Mouse (Mus musculus) adrenal gland, postnatal 4 days (tissue): ENCODE measurements around the gene Ap5b1. TPM values are rescaled to one million over a fixed set of nuclear protein-coding genes. Genes with fewer than 3 reads are reported as not detected.

Experiments used
- DNase-seq, 2 experiments: peaks; one replicate each; pipeline ENCODE4 v3.0.0; 2021 to 2022; ENCODE audit warnings: low spot score in 2 of 2, mixed read lengths in 2 of 2
- long read RNA-seq, 2 experiments: library from polyadenylated mRNA; stranded (forward); transcript quantifications; one replicate each; pipeline ENCODE4 v2.0.0; 2021
- total RNA-seq, 2 experiments: library from RNA; stranded (reverse); gene quantifications; 2 replicates each; pipeline ENCODE4 v1.2.3; 2021

Gene Ap5b1
- total RNA-seq, result 1 to 10 TPM; 6.0 to 8.9 TPM
- long read RNA-seq, experiment 1, partial matches to known transcripts, result 0 of 5 reads
- long read RNA-seq, experiment 1, other reads (novel, unspliced or antisense), result 2 of 5 reads
- long read RNA-seq, experiment 2, partial matches to known transcripts, result 0 of 6 reads
- long read RNA-seq, experiment 2, other reads (novel, unspliced or antisense), result 3 of 6 reads

DNA sequence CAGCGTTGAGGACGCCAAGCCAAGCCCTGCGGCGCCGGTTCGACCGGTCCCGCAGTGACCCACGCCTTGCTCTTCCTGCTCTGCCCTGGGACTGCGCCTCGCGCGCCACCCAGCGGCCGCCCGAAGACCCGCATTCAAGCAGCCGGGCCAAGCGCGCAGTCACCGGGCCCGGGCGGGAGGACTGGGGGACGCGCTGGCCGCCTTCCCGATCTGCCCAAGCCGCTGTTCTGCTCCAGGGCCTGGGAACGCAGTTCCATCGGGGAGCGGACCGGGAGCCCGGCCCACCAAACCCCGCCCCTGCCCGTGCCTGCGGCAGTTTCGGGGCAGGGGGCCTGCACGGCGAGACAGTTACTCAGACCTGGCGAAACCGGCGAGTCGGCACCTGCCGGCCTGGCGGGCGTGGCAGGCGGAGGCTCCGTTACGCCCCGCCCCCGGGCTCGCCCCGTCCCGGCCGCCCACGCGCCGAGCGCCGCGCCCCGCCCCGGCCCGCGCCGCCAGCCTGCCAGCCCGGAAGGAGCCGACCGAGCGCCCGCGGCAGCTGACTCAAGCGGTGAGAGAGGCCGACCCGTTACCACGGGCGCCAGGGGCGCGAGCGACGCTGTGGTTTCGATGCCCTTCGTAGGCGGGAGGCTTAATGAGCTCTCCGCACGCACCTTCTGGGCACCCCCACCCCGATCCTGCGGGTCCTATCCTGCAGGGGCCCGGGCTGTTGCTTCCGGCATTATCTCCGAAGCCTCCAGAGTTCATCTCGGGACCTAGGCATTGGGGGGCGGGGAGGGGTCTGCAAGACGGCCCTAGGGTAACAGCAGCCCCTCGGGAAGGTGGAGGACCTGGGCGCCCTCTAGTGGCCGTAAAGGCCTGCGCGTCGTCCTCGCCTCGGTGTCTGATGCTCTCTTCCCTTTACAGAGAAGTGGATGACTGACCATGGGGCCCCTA, at the start of gene Ap5b1:
TSS of gene Ap5b1 (plus strand) at position 492 of the 936 bp plus-strand sequence.
- DNase-seq, result peak; percentile 77 to 80

DNA sequence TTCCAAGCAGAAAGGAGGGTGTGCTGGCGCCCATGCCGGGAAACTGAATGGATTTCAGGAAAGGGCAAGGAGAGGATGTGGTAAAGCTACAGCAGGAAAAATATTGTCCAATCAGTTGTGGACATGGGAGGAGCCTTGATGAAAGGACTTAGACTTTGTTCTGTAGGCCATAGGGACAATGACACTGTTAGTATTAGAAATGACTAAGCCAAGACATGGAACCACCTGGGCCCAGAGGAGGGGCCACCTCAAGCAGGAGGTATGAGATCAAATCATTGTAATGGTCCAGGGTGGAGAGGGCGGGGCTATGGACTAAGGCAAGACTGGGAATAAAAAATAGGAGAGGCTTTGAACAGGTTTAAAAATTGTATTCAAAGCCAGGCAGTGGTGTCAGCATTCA, 49.1 kb upstream of the Ap5b1 start:
- no peak for DNase-seq

DNA sequence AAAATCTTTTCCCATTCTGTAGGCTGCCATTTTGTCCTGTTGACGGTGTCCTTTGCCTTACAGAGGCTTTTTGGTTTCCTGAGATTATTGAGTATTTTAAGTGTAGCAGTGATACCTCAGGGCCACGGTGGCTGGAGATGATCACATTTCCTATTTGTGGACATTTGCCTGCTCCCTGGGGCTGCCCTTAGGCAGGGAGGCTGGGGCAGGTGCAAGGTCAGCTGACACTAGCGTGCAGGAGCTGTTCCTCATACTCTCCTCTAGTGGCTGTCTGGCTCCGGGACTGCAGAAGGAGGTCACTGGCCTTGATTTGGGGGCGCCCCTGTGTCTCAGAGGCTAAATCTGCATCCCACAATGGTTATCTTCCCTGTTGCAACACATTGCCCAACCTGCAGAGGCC, 42.6 kb upstream of the Ap5b1 start:
- DNase-seq, result no peak

DNA sequence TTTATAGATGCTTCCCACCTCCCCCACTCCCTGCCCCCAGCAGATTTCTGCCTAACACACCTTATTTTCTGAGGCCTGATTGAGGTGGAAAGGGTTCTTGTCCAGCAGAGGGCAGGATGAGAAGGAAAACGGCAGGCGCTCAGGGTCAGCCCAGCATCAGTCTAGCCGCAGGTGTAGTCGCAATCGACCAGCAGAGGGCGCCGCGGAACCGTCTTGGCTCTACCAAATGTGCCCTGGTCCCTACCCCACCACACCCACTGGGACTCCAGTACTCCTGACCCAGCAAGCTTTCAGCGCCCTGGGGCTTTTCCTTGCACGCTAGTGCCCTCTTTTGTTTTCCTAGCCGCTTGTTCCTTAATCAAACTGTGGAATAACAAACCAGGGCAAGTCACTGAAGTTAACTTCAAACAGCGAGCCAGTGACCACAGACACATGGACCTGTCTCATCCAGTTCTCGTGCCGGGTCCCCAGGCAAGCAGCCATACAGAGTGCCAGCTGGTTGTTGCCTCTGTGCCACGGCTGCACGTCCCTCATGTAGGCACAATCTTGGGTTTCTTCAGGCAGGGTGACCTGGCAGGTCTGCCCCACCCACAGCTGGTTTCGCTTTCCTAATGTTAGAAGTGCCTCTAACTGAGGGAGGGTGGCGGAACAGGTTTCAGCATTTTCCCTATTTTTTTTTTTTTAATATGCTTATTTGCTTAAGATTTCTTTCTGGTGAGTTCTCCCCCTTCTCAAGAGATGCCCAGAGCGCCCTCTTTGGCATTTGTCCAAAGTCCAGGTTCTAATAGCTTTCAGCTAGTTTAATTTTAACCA, 38.3 kb upstream of the Ap5b1 start:
- peak; percentile 95 to 97 for DNase-seq

DNA sequence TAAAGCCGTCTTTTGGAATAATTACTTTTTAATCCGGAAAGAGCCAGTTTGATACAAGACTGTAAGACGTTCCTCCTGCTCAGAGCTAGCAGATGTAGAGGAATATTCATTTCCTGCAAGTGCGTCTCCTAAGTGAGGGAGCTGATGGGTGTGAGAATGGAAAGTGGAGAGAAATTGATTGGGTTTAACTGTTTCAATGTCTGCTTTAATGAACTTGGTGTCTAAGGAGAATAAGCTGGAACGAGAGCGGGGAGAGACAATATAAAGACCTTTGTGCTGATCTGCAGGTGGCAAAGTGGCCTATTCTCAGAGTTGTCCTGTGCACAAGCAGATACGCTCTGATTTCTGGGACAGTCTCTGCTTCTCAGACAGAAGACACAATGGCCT, 37.7 kb upstream of the Ap5b1 start:
- DNase-seq, result no peak

DNA sequence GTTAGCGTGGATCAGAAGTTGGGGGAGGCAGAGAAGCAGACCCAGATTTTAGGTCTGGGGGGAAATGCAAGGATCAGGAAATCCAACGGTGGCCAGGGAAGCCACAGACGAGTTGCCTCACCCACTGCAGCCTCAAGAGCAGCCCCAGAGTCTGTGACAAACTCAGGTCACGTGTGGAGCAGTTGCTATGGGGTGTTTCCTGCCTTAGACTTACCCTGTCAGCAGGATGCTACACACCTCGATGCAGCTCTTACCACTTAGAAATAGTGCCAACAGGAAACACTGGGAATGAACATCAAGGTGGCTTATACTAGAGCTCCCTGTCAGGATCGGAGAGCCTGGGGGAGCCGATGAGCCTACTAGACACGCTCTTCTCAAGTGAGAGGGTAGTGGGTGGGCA, 35.3 kb upstream of the Ap5b1 start:
- DNase-seq, result no peak

DNA sequence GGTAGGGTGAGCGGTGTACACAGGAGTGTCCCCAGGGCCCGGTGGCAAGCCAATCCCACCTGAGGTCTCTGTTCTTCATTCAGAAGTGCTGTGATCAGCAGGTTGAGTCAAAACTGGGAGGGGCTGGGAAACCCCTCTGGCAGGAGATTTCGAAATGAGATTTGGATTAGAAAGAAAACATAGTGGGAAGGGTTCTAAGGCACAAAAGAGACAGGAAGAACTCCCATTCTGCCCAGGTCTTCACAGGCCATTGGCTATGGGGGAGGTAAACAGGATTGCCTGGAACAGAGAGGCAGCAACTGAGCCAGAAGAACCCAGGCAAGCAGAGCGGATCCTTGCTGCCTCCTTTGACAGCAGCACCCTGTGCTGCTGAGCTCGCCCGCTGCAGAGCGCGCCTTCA, 29.0 kb upstream of the Ap5b1 start:
- DNase-seq, result no peak

DNA sequence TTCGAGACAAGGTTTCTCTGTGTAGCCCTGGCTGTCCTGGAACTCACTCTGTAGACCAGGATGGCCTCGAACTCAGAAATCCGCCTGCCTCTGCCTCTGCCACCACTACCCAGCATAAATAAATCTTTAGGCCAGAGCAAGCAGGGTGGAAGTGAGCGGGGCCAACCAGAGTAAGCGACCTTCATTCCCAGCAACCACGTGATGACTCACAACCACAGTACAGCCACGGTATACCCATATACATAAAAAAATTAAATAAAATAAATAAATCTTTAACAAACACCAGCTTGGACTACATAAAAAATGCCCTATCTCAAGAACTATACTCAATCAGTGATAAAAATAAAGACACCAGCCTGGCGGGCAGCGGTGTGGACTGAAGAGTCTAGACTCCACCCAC, 24.5 kb upstream of the Ap5b1 start:
- DNase-seq, result no peak

DNA sequence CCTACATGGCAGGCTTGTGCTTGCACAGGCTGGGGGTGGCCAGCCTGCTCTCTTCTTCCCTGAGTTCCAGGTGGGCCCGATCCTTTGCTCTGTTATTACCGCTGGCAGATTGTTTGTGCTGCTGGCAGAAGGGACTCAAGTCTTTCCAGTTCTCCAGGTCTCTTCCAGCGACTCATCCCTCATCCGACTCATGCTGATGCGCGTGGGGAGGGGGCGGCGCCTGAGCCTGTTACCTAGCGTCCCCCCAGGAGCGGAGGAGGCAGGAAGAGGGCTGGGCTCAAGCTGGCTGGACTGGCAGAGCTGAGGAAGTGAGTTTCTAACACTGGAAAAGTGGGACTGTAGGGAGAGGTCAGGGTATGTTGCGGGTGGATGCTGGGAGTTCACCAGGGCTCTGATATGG, 23.8 kb upstream of the Ap5b1 start:
- DNase-seq, result no peak

DNA sequence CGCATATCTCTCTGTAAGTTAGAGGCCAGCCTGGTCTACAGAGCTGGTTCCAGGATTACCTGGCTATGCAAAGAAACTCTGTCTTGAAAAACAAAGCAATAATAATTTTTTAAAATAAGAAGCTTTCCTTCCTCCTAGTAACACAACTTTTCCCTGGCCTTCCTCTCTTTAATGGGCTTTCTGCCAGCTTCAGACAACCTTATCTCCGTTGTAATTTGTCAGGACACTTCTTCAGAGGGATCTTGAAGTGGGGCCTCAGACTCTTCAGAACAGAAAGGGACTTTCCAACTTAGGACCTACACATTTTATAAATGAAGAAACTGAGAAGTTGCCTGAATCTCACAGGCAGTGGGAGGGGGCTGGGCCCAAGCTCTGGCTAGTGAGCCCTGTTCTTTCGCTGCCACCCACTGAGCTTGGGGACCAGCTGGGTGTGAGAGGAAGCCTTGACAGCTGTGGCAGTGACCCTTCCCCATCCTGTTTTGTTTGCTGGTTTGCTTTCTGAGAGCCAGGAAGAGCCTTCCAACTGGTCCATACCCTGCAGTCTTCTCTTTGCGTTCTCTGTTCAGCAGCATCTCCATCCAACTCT, 20.3 kb upstream of the Ap5b1 start:
- DNase-seq, result no peak

DNA sequence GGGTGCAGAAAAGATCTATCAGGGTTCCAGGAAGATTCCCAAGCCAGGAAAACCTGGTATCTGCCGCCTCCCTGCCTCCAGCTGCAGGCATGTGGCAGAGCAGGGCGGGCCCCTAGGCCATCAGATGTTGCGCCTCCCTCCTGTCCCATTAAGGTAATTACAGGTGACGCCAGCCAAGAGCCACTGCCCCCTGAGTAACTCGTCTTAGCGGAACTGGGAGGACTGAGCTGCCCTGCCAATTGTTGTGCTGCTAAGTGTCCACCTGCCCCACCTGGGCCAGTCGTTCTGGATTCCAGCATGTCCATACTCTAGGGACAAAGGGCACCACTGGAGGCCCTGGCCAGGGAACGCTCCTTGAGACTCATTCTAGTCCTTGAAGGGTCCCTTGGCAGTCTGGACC, 14.0 kb upstream of the Ap5b1 start:
- DNase-seq, result no peak

DNA sequence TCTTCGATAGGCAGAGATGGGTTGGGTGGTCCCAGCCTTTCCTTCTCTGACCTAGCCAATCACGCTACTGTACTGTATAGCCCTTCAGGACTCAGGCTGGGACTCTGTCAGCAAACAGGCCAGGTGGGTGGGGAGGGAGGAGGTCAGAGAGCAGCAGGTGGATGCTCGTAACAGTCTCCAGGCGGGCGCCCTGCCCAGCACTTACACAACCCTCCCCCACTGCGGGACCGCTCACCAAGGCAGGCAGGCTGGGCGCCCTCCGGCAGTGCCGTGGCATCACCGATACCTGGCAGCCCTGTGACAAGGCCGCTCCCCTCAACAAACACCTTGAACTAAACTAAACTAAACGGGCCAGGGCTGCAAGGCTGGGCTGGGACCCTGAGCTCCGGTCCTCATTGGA, 13.6 kb upstream of the Ap5b1 start:
- DNase-seq, result no peak

DNA sequence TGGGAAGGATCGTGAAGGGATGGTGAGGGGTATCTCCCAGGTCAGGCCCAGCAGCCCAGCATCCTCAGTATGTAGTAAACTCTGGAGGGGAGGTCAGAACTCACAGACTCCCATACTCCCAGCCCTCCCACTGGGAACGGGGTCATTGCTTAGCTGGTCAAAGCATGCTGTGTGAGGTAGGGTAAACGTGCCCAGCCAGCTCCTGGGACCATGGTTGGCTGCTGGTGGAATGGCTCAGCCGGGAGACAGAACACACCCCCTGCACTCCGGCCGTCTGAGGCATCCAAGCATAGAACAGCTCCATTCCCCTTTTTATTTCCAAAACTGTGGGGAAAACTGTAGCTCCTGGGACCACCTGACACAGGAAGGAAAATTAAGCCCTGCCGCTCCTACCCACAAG, 9.7 kb upstream of the Ap5b1 start:
- no peak for DNase-seq

DNA sequence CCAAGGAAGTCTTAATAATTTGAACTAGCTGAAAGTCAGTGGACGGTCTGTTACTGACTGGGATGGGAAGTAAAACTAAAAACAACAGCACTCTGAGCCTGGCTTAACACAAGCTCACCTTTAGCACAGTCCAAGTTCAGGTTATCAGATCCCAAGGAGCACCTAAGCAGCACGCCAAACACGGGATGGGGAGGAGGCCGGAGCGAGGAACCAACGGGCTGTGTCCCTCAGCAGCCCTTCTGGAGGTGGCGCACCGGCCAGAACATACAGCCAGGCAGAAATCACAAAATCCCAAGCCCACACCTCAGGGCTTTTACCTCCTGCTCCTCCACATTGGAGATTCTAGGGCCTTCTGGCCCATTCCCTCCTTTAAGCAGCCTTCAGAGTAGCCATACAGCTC, 9.1 kb upstream of the Ap5b1 start:
- DNase-seq, result no peak

DNA sequence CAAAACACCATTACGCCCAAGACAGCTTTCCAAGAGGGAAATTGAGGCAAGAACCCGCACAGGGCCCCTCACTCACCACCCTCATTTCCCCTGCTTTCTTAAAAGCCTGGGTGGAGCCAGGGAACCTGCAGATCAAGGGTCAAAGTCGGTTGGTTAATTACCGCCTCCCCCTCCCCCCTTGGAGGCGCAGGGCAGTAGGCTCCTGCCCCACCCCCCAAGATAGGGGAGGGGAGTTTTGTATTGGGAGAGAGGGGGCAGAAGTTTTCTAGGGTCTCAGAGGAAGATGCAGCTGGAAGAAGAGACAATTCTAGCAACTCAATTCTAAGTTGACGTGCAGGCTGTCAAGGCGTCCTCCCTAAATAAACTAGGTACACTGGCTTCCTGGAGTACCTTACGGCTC, 8.6 kb upstream of the Ap5b1 start:
- DNase-seq, result no peak

DNA sequence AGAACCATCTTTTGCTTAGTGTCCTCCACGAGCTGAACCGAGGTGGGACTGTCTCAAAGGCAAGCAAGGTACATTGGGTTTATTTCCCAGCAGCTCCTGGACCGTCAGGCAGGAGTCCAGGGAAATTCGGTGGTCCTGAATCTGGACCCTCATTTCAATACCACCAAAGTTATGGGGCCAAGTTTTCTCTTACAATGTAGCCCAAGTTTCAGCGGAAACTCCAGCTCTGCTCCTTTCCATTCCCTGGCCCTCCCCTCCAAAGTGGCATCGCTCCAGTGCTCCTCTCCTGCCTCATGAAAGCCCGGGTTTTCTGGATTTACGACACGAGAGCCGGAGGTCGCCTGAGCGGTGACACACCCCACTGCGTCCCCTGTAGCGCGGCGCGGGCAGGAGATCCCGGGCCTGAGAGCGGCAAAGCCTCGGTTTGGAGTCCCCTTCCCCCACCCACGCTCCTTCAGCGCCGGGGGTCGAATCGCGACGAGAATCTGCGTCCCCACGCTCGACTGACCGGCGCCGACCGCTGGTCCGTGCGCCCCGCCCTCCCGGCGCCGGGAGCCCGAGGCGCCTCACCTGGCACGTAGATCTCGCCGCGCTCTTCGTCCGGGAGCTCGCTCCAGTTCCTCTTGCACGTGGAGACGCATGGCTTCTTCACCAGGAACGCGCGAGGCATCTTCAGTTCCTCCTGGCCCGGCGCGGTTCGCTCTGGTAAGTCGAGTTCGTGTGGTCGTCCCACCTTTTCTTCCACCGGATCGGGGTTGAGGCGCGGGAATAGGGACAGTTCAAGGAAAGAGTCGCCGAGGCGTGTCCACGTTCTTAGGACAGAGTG, 8.0 kb upstream of the Ap5b1 start:
- no peak for DNase-seq

DNA sequence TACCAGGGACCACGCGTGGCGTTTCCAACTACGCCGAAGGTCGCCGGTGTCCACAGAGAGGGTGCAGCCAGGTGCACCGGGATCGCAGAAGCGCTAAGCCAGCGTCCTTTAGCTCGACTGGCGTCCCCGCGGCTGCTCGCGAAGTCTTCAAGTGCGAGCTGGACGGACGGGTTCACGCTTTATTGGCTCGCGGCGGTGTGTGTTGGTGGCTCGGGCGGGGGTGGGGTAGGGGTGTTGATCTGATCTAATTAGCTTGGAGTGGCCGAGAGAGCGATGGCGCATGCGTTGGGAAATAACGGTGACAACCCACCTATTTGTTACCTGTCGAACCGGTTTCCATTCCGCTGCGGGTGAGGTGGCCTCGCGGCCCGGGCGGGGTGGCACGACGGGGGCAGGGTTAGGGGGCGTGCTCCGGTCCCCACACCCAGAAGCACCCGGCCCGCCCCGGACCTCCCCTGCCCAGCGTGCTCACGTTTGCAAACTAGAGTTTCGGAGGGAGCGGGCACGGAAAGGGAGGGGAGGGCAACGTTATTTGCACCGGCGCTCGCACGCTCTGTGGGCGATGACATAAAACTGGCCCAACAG, 7.3 kb upstream of the Ap5b1 start, which contains the start of gene Ovol1:
TSS of gene Ovol1 (minus strand) at position 190 of the 585 bp plus-strand sequence.
- DNase-seq, result no peak

DNA sequence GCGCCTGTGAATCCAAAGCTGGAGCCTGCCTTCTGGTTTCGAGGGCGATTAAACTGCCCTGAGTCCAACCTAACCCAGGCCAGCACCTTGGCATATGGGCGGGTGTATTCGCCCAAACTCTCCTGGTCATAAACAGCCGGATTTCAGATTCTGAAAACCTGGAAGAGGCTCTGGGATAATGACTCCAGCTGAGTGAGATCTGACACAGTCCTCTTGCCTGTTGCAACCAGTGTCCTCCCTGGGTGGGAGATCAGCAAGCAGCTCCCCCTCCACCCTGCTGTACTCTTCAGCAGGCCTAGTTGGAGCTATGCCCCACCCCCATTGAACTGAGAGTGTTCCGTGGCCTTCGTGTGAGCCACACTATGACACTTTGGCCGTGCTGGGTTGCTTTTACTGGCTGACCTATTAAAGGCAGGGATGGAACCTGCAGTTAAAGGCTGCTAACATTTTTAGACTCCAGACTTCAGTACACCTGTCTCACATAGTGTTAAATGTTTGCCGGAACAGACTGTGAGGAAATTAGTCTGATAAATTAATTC, 6.5 kb upstream of the Ap5b1 start:
- no peak for DNase-seq

DNA sequence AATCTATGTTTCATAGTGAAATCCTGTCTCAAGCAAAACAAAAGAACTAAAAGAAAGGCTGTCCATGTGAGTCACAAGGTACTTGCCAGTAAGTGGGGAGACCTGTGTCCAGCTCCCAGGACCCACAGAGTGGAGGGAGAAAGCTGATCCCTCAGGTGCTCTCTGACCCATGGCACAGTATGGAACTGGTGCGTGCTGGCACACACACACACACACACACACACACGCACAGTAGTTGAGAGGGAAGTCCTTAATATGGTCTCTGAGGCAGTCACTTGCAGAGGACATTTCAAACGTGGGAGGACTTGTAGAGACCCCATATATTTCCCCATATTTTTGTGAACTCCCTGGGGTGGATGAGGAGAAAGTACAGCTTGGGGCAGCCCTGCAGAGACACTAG, 5.9 kb upstream of the Ap5b1 start:
- DNase-seq, result no peak

DNA sequence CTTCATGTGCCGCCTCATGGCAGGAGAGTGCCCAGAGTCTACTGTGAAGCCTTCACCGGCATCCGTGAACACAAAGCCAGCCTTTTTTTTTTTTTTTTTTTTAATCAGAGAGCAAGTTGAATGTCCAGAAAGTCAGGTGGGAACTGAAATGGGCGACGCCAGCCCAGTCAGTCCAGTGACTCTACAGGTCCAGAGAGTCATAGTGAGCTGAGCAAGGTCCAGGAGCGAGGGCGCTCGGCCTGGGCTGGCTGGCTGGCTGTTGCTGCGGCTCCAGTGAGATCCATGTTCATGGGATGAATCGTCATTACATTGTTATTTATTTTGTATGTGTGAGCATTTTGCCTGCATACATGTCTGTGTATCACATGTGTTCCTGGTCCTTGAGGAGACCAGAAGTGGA, 5.0 kb upstream of the Ap5b1 start:
- DNase-seq, result no peak
